Mouse (Mus musculus) liver, embryonic 16.5 days (tissue): Measurements from ENCODE around the gene Gm26965. TPM values are rescaled to one million over a fixed set of nuclear protein-coding genes. Genes with fewer than 3 reads are reported as not detected.
A peak's percentile ranks its signal among the peaks of the same experiment; 100 is the strongest.

ENCODE experiments used
- ATAC-seq: fragments of 200-750 bp; cut with Nextera tagmentation; 2 replicates; pipeline ENCODE4 v1.8.0; 2017; ENCODE audit warnings: low read depth, mild to moderate bottlenecking, moderate number of reproducible peaks, moderate library complexity
- H3K27ac ChIP-seq: fragments of 300-500 bp; sonication (generic); 2 replicates; pipeline ENCODE4 v1.5.1; 2014; ENCODE audit warnings: mild to moderate bottlenecking, low read length
- H3K27me3 ChIP-seq: fragments of 300-500 bp; sonication (generic); 2 replicates; pipeline ENCODE4 v1.6.1; 2014; ENCODE audit warnings: low read depth, low read length, mixed read lengths; ENCODE audit not compliant: control insufficient read depth, insufficient read depth
- H3K36me3 ChIP-seq: fragments of 300-500 bp; sonication (generic); 2 replicates; pipeline ENCODE4 v1.6.1; 2014; ENCODE audit warnings: mild to moderate bottlenecking; ENCODE audit not compliant: control insufficient read depth, insufficient read depth
- H3K4me1 ChIP-seq: fragments of 300-500 bp; sonication (generic); 2 replicates; pipeline ENCODE4 v1.6.1; 2014; ENCODE audit warnings: low read depth, low read length, mixed read lengths; ENCODE audit not compliant: control insufficient read depth
- H3K4me2 ChIP-seq: fragments of 300-500 bp; sonication (generic); 2 replicates; pipeline ENCODE4 v1.6.1; 2014; ENCODE audit warnings: low read depth, low read length, mixed read lengths
- H3K4me3 ChIP-seq: fragments of 300-500 bp; sonication (generic); 2 replicates; pipeline ENCODE4 v1.5.1; 2014; ENCODE audit warnings: low read depth, mild to moderate bottlenecking, low read length
- H3K9ac ChIP-seq: fragments of 300-500 bp; sonication (generic); 2 replicates; pipeline ENCODE4 v1.6.1; 2014; ENCODE audit warnings: low read depth, low read length
- H3K9me3 ChIP-seq: fragments of 300-500 bp; sonication (generic); replicated peaks from 2 replicates; pipeline ENCODE4 v1.6.1; 2016; ENCODE audit warnings: low read length; ENCODE audit not compliant: control insufficient read depth
- WGBS: fragments of 180-500 bp; shearing (Covaris S2); extraction: QIAGEN DNeasy Blood & Tissue Kit; methylation state at CpG from one replicate; pipeline ENCODE4 v1.1.7; 2014; ENCODE audit not compliant: insufficient replicate concordance; 5-methylcytosine and 5-hydroxymethylcytosine counted together
- polyA plus RNA-seq: library from polyadenylated mRNA; unstranded; fragments of >200 nt; fragmentation: Nextera tagmentation; extraction: Ambion mirVana; gene quantifications from 2 replicates; pipeline ENCODE4 v1.2.1, GENCODE M21; 2015

Gm26965 gene
- not detected in 2 replicates for polyA plus RNA-seq

DNA sequence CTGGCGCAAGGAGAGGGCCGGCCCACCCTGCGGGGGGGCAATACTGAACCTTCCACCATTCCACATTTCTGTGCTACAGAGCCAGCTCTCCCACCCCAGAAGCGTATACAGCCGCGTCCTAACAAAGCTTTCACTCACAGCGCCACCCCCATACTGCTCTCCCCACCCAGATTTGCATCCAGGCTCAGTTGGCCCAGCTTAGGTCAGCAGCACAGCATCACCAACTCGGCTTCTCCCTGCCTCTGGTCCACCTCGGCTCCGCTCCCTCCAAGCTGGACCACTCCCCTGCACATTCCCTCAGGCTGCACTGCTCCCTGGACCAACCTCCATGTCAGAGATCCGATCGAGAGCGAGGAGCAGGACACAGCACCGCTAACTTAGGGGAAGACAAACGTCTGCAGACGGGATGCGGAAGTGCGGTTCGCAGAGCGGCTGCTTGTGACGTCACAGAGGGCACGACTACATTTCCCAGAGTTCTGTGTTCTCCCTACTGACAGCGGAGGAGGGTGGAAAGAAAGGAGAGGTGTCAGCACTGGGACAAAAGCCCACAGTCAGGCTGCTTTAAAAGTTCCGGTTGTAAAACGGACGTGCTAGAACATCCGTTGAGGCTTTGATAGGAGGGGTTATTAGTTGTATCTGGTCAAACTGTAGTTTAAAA lies at the start of gene Gm26965, which contains the start of gene Zfp87:
TSS of gene Gm26965 (minus strand) at position 399 of the 658 bp plus-strand sequence.
TSS of gene Zfp87 (minus strand) at position 425 of the 658 bp plus-strand sequence.
- peak; percentile 97 for ATAC-seq
- peaks cover 6% of the 10 kb centered on the region for H3K4me1 ChIP-seq
- no peaks in the 10 kb centered on the region for H3K9me3 ChIP-seq
- under 1% methylated on average over 27 of the region's 27 CpGs for WGBS
- H3K4me2 ChIP-seq = peak within 1 kb of the TSS; percentile 87
- H3K4me3 ChIP-seq = peak within 1 kb of the TSS; percentile 90
- peak within 1 kb of the TSS; percentile 76 for H3K27ac ChIP-seq
- H3K9ac ChIP-seq = peak within 1 kb of the TSS; percentile 77
- H3K36me3 ChIP-seq = no peaks in the 10 kb centered on the region
- no peaks in the 10 kb centered on the region for H3K27me3 ChIP-seq

DNA sequence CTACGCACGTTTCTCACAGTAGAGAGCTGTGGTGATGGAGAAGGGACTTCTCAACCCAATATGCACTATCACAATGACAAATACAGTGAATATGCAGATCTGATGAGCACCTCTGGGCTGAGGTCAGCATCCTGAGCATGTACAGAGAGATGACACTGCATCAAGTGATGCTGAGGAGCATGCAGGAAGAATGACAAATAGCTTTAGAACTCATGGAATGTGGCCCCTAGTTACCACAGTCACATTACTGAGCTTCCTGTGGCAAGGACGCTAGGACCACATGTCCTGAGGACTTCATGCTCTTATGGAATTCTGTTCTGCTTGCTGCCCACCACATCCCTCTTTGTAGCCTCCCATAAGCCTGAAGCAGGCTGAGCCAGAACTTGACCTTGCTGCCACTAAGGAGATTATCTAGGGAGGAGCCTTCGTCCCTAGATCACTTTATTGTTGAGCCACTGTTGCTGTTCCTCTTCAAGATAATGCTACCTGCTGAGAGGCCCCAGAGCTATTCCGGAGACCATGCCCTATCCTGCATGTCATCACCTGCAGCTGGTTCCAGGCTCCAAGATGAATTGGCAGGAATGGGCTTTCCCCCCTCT lies 46.7 kb upstream of the Gm26965 start:
- ATAC-seq = no peak

DNA sequence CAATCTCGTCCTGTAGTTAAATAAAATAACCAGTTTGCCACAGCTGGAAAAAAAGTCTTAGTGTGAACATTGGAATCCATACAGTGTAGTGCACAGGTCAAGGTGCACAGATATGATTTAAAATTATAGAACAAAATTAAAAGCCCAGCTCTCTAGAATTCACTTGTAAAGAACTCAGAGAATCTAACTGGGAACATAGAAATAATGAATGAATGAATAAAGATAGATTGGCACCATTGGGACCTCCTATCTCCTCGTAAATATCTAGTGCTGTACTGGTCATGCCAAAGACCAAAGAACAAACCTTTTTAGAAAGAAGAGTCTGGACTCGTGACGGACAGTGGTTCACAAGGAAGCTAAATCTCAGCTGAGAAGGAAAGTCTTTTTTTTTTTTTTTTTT lies 27.8 kb upstream of the Gm26965 start, which contains the start of gene Zfp748:
TSS of gene Zfp748 (minus strand) at position 101 of the 400 bp plus-strand sequence.
- H3K36me3 ChIP-seq = no peaks in the 10 kb centered on the region
- peak within 1 kb of the TSS; percentile 70 for H3K4me2 ChIP-seq
- peak within 1 kb of the TSS; percentile 84 for H3K9ac ChIP-seq
- no peaks in the 10 kb centered on the region for H3K27me3 ChIP-seq
- H3K27ac ChIP-seq = peak within 1 kb of the TSS; percentile 83
- 71% methylated on average over 4 of the region's 4 CpGs for WGBS
- H3K4me1 ChIP-seq = peaks cover 7% of the 10 kb centered on the region
- no peak for ATAC-seq
- no peaks in the 10 kb centered on the region for H3K9me3 ChIP-seq
- peak within 1 kb of the TSS; percentile 85 for H3K4me3 ChIP-seq

More for the DNA sequence above, 46.7 kb upstream of the Gm26965 start:
- Histone ChIP-seq H3K4me2 (no peak overlapping the region), H3K9me3 (no peaks in the 10 kb centered on the region), H3K27ac (no peak overlapping the region), H3K36me3 (no peaks in the 10 kb centered on the region), H3K4me3 (no peak overlapping the region), H3K4me1 (no peaks in the 10 kb centered on the region), H3K9ac (no peak overlapping the region), H3K27me3 (no peaks in the 10 kb centered on the region)
- WGBS = 52% methylated on average over 5 of the region's 5 CpGs

DNA sequence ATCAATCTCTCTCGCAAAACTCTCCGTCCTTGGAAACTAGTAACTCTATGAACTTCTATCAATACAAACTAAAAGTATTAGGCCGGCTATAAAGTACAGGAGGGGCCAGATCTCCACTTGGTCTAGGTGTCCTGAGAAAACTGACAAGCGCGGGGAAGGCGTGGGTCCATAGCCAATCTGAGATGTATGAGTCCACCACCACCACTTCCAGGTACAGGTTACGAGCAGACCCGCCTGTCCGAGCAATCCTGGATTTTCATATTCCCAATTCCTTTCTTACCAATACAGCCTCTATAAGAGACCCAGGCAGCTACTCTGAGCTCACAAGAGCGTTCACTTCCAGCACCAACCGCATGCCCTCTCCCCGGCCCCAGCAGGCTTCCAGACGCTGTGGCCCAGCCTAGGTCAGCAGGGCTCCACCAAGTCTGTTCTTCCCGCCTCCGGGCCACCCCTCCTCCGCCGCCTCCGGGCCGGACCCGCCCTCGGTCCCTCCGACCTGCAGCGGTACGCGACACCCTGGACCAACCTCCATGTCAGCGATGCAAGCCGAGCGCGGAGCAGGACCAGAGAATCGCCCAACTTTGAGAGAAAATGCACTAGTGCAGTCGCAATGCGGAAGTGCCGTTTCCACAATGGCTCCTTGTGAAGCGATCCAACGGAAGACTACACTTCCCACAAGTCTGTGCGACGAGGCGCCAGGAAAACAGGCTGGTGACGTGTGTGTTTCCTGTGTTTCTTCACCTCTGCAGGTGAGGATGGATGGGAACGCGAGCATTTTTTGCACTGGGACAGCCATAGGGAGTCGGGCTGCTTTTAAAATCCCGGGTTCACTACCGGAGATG lies 26.8 kb upstream of the Gm26965 start:
- H3K9ac ChIP-seq = peak overlapping the region; percentile 84
- H3K4me1 ChIP-seq = peaks cover 7% of the 10 kb centered on the region
- H3K4me3 ChIP-seq = peak overlapping the region; percentile 85
- H3K9me3 ChIP-seq = no peaks in the 10 kb centered on the region
- WGBS = 1% methylated on average over 44 of the region's 44 CpGs
- H3K27me3 ChIP-seq = no peaks in the 10 kb centered on the region
- H3K36me3 ChIP-seq = no peaks in the 10 kb centered on the region
- H3K4me2 ChIP-seq = peak overlapping the region; percentile 70
- peak; percentile 96 for ATAC-seq
- peak overlapping the region; percentile 83 for H3K27ac ChIP-seq

DNA sequence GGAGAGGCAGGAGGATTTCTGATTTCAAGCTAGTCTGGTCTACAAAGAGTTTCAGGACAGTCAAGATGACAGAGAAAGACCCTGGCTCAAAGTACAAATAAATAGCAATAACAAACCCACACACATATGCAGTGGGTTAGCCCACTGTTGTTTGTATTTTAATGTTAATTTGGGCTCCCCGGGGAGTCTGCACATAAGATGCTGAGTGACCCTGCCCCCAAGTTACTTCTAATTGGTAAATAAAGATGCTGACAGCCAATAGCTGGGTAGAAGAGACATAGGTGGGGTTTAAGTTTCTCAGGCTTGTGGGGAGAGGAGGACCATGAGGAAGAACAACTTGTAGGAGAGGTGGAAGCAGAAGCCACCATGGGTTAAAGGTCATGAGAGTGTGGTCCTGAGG lies 20.0 kb upstream of the Gm26965 start:
- no peak overlapping the region for H3K4me2 ChIP-seq
- no peak for ATAC-seq
- H3K36me3 ChIP-seq = peaks cover 29% of the 10 kb centered on the region
- H3K9me3 ChIP-seq = no peaks in the 10 kb centered on the region; the same call in 1 of the 2 replicates
- H3K9ac ChIP-seq = no peak overlapping the region
- no peaks in the 10 kb centered on the region for H3K4me1 ChIP-seq
- 74% methylated on average over 1 of the region's 1 CpGs for WGBS
- H3K27ac ChIP-seq = no peak overlapping the region
- no peak overlapping the region for H3K4me3 ChIP-seq
- no peaks in the 10 kb centered on the region for H3K27me3 ChIP-seq

DNA sequence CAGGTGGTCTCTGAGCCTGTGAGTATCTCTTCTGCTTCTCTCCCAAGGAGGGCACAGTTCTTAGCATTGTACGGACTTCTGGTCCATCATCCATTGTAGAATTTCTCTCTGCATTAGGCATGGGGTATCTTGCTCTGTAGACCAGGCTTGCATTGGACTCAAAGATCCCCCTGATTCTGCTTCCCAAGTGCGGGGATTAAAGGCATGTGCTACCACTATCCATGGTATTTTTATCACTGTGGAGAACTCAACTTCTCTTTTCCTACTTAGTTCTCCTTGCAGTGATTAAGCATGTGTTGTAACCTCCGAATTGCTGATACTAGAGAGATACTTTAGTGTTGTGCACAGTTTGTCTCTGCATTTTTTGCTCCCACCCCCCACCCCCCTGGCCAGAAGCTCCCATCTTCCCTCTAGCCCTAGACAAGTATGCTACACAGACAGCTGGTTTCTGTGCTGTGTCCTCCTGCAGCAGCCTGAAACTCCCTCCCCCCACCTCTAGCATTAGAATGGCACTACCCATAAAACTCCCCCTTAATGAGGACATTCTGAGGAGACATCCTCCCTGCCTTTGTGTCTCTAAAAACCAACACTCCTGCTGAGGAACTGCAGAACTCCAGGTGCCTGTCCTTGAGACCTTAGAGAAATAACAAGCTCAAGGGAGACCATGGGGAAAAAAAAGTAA lies 1.2 kb upstream of the Gm26965 start:
- Histone ChIP-seq H3K4me2 (no peak overlapping the region), H3K27me3 (no peaks in the 10 kb centered on the region), H3K27ac (no peak overlapping the region), H3K4me3 (no peak overlapping the region), H3K9me3 (no peaks in the 10 kb centered on the region), H3K4me1 (peaks cover 6% of the 10 kb centered on the region), H3K36me3 (no peaks in the 10 kb centered on the region), H3K9ac (no peak overlapping the region)
- 60% methylated on average over 3 of the region's 3 CpGs for WGBS
- no peak for ATAC-seq

DNA sequence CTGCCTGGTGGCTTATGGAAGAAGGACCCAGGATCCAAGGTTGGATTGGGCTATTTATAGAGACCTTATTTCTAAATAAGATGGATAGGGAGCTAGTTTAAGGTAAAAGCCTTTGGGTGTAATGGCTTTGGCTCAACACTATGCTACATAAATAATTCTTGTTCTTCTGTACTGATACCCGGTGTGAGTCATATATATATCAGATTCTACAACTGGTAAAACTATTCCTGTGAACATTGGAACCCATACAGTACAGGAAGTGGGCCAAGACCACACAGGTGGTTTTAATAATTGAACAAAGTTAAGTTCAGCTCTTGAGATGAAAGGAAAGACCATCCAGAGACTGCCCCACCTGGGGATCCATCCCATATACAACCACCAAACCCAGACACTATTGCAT lies 25.0 kb downstream of the Gm26965 start:
- Histone ChIP-seq H3K27ac (no peak overlapping the region), H3K4me3 (no peak overlapping the region; the same call in 1 of the 2 replicates), H3K4me2 (no peak overlapping the region), H3K9ac (no peak overlapping the region), H3K27me3 (no peaks in the 10 kb centered on the region), H3K4me1 (peaks cover 9% of the 10 kb centered on the region; the same call in 1 of the 2 replicates), H3K9me3 (no peaks in the 10 kb centered on the region), H3K36me3 (no peaks in the 10 kb centered on the region)
- no peak for ATAC-seq
- WGBS = 73% methylated on average over 1 of the region's 1 CpGs

DNA sequence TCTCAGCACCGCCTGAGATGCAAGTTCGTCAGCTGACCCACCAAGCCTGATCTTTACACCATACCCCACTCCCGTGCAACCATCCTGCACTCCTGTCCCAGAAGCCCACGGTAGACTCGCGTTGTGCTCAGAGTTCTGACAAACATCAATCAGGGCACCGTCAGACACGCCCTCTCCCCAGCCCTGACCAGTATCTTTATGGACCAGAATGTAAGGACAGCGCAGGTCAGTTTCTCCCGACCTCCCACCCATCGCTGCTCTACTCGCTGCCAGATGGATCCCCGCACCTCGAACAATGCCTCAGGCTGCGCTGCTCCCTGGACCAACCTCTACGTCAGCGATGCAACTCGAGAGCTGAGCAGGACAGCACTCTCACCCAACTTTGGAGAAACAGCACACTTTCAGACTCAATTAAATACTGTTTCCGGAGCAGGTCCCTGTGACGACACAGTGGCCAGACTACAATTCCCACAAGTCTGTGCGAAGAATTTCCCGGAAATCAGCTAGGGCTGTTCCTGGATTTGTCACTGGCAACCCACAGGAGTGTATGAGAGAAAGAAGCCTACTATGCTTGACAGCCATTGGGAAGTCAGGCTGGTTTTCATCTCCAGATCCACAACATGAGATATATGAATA lies 25.7 kb downstream of the Gm26965 start, which contains the start of gene Zfp58:
TSS of gene Zfp58 (minus strand) at position 472 of the 636 bp plus-strand sequence.
- under 1% methylated on average over 22 of the region's 22 CpGs for WGBS
- H3K27me3 ChIP-seq = no peaks in the 10 kb centered on the region
- peak within 1 kb of the TSS; percentile 57 for H3K27ac ChIP-seq
- H3K4me2 ChIP-seq = peak within 1 kb of the TSS; percentile 84
- peak within 1 kb of the TSS; percentile 69 for H3K9ac ChIP-seq
- peaks cover 9% of the 10 kb centered on the region; the same call in 1 of the 2 replicates for H3K4me1 ChIP-seq
- no peaks in the 10 kb centered on the region for H3K36me3 ChIP-seq
- H3K9me3 ChIP-seq = no peaks in the 10 kb centered on the region
- H3K4me3 ChIP-seq = peak within 1 kb of the TSS; percentile 79
- peak; percentile 86 for ATAC-seq
